Mouse (Mus musculus) megakaryocyte-erythroid progenitor cell, adult 5-6 weeks (primary cell): ENCODE data around the gene Scnn1b. TPM values are rescaled to one million over a fixed set of nuclear protein-coding genes. Genes with fewer than 3 reads are reported as not detected.

Experiments used
- ATAC-seq: replicated peaks from 2 replicates; pipeline ENCODE4 v1.8.0; 2016; ENCODE audit warnings: mild to moderate bottlenecking, inconsistent platforms; ENCODE audit not compliant: severe bottlenecking, poor library complexity, low FRiP score, low TSS enrichment
- total RNA-seq, 2 experiments: library from RNA; stranded (forward) in 1 of 2; stranded (reverse) in 1 of 2; fragments of 200-1000, 215-1000 nt in 1 of 2; fragments of >200 nt in 1 of 2; fragmentation: Nextera tagmentation in 1 of 2; gene quantifications; 2 replicates each; pipeline ENCODE4 v1.2.3; 2014 to 2017

Scnn1b gene
- total RNA-seq, 2 experiments from 2014 or later: not detected

DNA sequence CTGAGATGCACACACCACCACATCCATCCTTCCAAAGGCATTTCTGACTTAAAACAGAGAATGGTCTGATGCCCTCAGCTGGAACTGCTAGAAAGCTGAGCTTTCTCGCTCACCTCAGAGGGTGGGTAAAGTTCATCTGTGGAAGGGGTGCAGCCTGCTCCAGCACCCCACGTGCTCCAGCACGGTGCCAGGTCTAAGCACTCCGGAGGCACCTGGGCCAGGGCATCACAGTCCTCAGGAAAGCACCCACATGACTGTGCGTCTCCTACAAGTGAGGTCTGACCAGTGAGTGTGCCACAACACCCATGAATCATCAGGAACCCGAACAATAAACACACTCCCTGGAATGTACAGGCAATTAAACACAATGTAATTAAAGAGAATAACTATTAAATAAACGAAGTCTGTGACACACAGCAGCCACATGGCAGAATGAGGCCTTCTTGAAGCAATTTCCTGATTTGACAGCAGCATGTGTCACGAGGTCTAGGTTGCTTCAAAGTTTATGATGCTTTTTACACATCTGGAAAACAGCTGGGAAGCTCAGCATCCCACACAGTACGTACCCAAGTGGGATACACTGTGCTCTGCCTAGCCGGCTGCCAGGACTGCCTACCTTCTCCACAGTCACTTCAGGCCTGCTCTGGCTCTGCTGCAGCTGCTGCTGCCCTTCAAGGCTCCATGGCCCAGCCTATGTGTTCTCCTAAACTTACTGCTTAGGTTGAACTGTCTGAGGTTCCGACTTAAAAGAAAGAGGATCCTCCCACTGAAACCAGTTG lies 90.2 kb downstream of the Scnn1b start:
- no peak for ATAC-seq

DNA sequence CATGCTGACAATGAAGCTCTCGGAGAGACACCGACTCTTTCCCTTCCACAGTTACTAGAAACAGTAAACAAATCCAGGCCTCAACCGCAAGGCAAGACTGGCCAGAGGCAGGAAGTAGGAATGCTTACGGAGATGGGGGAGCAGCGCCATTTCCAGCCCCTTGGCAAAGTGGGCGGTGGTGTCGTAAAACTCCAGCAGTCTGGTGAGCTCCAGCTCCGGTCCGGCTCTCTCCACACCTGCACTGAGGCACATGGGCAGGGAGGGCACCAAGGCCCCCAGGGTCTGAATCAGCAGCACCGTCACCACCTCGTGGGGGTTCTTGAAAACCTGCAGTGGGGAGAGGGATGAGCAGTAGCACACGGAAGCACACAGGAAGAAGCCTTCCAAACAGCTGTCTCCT lies 91.0 kb downstream of the Scnn1b start:
- ATAC-seq: no peak

DNA sequence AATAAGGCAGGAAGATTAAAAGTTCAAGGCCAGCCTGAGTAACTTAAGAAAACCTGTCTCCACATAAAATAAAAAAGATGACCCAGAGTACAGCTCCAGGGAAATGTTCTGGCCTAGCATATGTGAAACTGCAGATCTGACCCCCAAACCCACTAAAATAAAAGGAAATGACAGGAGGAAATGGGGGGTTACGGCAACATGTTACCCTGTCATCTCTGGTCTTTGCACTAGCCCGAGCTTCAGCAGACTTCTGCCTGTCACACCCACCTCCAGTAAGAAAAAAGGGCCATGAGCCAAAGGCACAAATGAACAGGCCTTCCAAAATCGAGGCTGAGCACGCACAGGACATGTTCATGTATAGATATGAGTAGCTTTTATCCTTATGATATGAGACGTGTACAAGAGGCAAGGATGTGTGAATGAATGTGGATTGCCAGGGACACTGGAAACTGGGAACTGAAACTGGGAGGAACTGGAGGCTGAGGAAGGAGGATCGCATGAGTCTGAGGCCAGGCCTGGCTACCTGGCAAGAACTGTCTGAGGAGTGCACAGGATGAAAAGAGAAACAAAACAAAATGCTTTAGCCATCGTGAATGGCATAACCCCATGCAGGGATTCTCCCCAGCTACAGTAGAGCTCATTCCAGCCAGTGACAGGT lies 97.2 kb downstream of the Scnn1b start:
- no peak for ATAC-seq

DNA sequence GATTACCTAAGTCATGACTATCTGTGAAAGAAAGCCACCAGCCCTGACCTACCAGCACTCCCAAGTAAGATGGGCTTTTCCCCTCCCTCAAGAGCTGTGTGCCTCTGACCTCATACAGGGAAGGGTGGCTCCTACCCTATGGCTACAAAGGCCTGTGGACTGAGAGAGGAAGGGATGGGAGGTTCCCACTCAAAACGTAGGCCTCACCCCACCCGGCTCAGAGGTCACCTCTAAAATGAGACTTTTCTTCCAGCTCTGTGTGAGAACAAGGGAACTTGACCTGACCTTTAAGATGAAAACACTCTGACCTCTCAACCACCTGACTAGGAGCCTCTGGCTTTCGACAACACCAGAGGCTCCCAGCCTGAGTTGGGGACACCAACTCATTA lies 97.7 kb downstream of the Scnn1b start:
- ATAC-seq: no peak

DNA sequence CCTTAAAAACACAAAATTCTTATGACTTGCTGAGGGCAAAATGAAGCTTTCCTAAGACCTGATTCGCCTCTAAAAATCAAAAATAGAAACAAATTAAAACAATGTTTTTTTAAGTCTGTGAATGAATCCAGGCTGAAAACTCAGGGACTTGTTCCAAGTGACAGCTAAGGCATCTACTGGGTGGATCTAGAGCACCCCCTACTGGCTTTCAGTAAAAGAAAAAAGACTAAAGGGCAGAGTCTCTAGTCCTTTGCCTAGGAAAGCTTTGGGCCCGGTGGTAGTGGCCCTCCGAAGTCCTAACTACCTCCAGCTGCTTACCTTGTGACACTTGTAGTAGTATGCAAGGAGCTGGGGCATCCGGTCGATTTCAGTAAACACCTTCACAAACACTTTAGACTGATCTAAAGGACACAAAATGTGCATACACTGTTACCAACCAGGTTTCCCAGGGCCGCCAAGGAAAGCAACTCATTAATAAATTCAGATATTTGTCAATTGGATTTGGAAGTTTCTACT lies 99.1 kb downstream of the Scnn1b start:
- peak; percentile 51; the same call in 1 of the 2 replicates for ATAC-seq

DNA sequence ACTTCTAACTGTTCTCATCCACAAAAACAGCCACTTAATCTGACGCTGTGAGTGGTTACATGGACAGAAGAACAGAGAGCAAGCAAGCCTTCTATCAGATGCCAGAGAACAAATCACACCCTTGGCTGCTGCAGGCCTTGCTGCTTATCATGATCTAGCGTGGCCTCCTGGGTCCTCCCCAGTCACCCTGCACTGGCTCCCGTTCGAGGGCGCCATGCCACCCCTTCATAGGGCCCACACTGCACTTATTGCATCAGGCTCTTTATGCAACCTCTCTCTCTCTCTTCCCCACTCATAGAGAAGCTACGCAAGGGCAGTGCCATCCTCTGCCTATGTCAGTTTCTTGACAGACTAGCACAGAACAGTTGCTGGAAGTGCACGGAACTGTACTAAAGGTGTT lies 101.3 kb downstream of the Scnn1b start:
- peak; percentile 53 for ATAC-seq

Other genes starting within 250 kb of the Scnn1b start
- 17.6 and 19.4 TPM in 2 replicates for gene Usp31, start 157.8 kb upstream of the Scnn1b start, total RNA-seq (2014; fragmentation: Nextera tagmentation)
- gene Usp31, start 157.8 kb upstream of the Scnn1b start, total RNA-seq (2017): 9.8 and 11.8 TPM in 2 replicates
- gene Scnn1g, start 130.6 kb upstream of the Scnn1b start, total RNA-seq (2014; fragmentation: Nextera tagmentation): not detected in 2 replicates
- gene Scnn1g, start 130.6 kb upstream of the Scnn1b start, total RNA-seq (2017): not detected in 2 replicates
- gene Cog7, start 116.7 kb downstream of the Scnn1b start, total RNA-seq (2014; fragmentation: Nextera tagmentation): 15.1 and 16.2 TPM in 2 replicates
- gene Cog7, start 116.7 kb downstream of the Scnn1b start, total RNA-seq (2017): 10.9 and 11.2 TPM in 2 replicates
- 39.0 and 40.3 TPM in 2 replicates for gene Gga2, start 156.2 kb downstream of the Scnn1b start, total RNA-seq (2014; fragmentation: Nextera tagmentation)
- gene Gga2, start 156.2 kb downstream of the Scnn1b start, total RNA-seq (2017): 22.4 and 23.8 TPM in 2 replicates
- gene Ubfd1, start 202.1 kb downstream of the Scnn1b start, total RNA-seq (2014; fragmentation: Nextera tagmentation): 37.7 and 39.4 TPM in 2 replicates
- 30.4 and 44.2 TPM in 2 replicates for gene Ubfd1, start 202.1 kb downstream of the Scnn1b start, total RNA-seq (2017)
- gene Ears2, start 202.2 kb downstream of the Scnn1b start, total RNA-seq (2014; fragmentation: Nextera tagmentation): 10.0 and 10.3 TPM in 2 replicates
- 7.1 and 8.9 TPM in 2 replicates for gene Ears2, start 202.2 kb downstream of the Scnn1b start, total RNA-seq (2017)
- 337 and 365 TPM in 2 replicates for gene Ndufab1, start 236.8 kb downstream of the Scnn1b start, total RNA-seq (2014; fragmentation: Nextera tagmentation)
- gene Ndufab1, start 236.8 kb downstream of the Scnn1b start, total RNA-seq (2017): 59.5 and 174 TPM in 2 replicates